Mouse (Mus musculus): ENCODE data around the gene Slc30a2.
"Not testable (repeated sequence)": the region's sequence is repeated elsewhere in the genome, so short reads cannot be mapped to it uniquely, and the experiment has no call there.

The Slc30a2 gene

GRCm38 (mm10) chr4:134356591-134357460 lies 13.8 kb downstream of the Slc30a2 start:
- in situ Hi-C loops (cut with MboI; ENCODE audit: low sequenced_read_pairs): no loop called here

GRCm38 (mm10) chr4:134357461-134357771 lies 14.4 kb downstream of the Slc30a2 start:
- in situ Hi-C loops (cut with MboI; ENCODE audit: low sequenced_read_pairs): no loop called here

DNA sequence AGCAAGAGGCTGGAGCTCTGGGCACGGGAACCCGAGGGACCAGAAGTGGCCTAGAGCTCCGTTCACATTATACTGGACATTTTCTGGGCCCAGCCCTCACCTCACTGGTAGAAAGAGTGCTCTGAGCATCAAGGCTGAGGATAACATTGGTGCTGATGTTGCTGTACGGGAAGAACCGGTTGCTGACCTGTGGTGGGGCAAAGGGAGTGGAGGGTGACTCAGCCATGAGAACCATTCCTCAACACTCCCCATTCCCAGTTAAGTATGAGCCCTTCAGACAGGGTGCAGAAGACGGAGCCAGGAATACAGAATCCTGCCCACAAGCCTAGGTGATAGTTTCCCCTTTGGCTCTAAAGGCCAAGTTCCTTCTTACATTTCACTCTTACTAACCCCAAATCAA lies 16.7 kb downstream of the Slc30a2 start:
- in situ Hi-C loops (cut with MboI; ENCODE audit: low sequenced_read_pairs): no loop called here

- in situ Hi-C loops (cut with MboI; ENCODE audit: low sequenced_read_pairs): no loop called here
Measured at GRCm38 (mm10) chr4:134361215-134361614, 18.2 kb downstream of the Slc30a2 start.

DNA sequence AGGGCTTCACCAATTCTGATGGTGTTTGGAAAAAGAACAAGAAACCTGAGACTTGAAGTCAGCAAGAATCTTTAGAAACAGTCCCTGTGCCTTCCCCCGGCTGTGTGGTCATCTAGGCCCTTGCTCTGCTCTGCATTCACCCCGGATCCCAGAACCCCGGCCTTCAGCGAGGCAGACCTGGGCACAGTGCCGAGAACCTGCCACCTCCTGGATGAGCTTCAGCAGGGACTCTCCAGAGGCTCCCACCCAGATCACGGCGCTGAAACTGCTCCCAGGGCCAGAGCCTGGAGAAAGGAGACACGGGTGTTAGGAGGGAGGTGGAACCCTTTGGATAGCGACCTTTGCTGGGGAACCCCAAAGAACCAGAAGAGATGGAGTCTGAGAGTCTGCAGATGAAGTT lies 19.1 kb downstream of the Slc30a2 start:
- in situ Hi-C loops (cut with MboI; ENCODE audit: low sequenced_read_pairs): no loop called here

DNA sequence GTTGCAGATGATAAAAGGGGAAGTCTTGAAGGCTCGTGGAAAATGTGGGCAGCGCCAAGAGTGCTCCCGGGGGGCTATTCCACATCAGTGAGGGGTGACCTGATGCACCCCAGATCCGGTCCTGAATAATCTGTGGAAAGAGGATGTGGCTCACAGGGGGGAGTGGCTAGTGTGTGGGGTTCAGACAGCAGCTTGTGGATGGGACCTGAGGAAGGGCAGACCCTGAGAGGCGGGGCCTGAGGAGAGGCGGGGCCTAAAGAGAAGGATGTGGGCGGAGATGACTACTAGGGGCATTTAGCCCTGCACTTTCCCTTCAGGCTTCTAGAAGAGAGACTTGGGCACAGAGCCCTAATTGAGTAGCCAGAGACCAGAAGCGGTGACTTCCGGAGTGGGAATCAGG lies 19.6 kb downstream of the Slc30a2 start:
- in situ Hi-C loops (cut with MboI; ENCODE audit: low sequenced_read_pairs): no loop called here

GRCm38 (mm10) chr4:134365280-134365679 lies 22.3 kb downstream of the Slc30a2 start:
- in situ Hi-C loops (cut with MboI; ENCODE audit: low sequenced_read_pairs): no loop called here

- in situ Hi-C loops (cut with MboI; ENCODE audit: low sequenced_read_pairs): no loop called here
Measured at GRCm38 (mm10) chr4:134370649-134371221, 27.8 kb downstream of the Slc30a2 start.

- in situ Hi-C loops (cut with MboI; ENCODE audit: low sequenced_read_pairs): no loop called here
Measured at GRCm38 (mm10) chr4:134371316-134371855, 28.4 kb downstream of the Slc30a2 start.

DNA sequence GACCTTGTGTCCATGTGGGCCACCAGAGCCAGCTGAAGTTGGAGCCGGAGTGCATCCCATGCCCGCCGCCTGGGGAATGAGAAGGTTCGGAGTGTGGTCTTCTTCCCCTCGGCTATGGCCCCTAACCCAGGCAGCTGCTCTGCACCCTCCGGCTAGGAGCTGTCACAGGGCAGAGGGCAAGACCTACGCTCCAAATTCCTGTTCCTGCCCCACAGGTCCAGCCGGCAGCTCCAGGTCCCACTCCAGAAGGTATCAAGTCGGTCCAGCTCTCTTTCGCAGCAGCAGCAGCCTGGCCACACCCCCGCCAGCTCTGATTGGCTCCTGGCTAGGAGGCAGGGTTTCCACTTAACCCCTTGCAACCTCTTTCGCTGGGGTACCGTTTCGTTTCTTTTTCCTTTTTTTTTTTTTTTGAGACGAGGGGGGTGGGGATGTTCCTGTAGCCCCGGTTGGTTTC lies 29.3 kb downstream of the Slc30a2 start:
- in situ Hi-C loops (cut with MboI; ENCODE audit: low sequenced_read_pairs): no loop called here

- in situ Hi-C loops (cut with MboI; ENCODE audit: low sequenced_read_pairs): no loop called here
Measured at GRCm38 (mm10) chr4:134373295-134373694, 30.3 kb downstream of the Slc30a2 start.

DNA sequence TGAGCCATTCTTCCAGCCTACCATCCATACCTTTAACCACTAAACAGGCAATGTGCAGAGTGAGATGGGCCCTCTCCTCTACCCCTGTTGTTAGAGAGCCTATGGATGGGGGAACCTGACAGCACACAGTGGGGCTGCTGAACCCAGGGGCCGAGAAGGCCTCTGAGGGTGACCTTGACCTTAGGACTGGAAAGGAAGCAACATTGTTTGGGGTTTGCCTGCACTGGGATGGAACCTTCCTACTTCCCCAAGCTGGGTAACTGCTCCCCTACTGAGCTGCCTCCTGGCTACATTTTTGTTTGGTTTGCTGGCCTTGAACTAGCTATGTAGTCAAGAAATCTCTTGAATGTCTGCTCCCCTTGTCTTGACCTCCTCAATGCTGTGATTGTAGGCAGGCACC lies 31.3 kb downstream of the Slc30a2 start:
- in situ Hi-C loops (cut with MboI; ENCODE audit: low sequenced_read_pairs): no loop called here

- in situ Hi-C loops (cut with MboI; ENCODE audit: low sequenced_read_pairs): no loop called here
Measured at GRCm38 (mm10) chr4:134378089-134378615, 35.2 kb downstream of the Slc30a2 start.

DNA sequence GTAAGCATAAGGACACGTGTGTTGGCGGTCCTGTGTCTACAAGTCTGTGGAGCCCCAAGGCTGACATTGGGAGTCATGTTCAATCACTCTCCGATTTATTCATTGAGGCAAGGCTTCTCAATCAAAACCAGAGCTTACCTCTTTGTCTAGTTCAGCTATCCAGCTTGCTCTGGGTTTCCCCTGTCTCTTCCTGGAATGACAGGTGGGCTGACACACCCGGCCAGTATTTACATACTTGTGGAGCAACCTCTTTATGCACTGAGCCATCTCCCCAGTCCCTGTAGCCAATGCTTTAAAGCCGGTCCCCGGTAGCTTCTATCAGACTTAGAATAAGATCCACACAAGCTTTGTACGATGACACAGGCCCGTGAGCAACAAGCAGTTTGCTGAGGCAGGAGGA lies 36.5 kb downstream of the Slc30a2 start:
- in situ Hi-C loops (cut with MboI; ENCODE audit: low sequenced_read_pairs): no loop called here

- in situ Hi-C loops (cut with MboI; ENCODE audit: low sequenced_read_pairs): not testable (repeated sequence)
Measured at GRCm38 (mm10) chr4:134383750-134384149, 40.8 kb downstream of the Slc30a2 start, which contains the start of gene Extl1. Gene Extl1, minus strand, starts transcription at chr4:134383850.

GRCm38 (mm10) chr4:134387268-134387667 lies 44.3 kb downstream of the Slc30a2 start:
- in situ Hi-C loops (cut with MboI; ENCODE audit: low sequenced_read_pairs): no loop called here

- in situ Hi-C loops (cut with MboI; ENCODE audit: low sequenced_read_pairs): no loop called here
Measured at GRCm38 (mm10) chr4:134388397-134388796, 45.4 kb downstream of the Slc30a2 start.

GRCm38 (mm10) chr4:134391636-134392035 lies 48.7 kb downstream of the Slc30a2 start:
- in situ Hi-C loops (cut with MboI; ENCODE audit: low sequenced_read_pairs): no loop called here

DNA sequence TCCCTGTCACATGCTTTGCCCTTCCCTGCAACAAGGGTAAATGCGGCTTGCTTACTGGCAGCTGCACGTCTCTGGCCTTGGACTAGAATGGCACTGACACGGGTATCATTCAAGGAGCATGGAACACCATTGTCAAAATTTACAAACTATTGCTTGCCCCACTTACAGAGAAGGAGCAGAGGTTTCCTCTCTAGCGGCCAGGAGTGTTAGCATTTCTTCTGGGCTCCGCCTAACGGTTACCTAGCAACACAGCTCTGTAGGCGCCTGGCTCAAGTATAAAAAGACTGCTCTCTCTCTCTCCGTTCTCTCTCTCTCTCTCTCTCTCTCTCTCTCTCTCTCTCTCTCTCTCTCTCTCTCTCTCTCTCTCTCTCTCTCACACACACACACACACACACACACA lies 49.6 kb downstream of the Slc30a2 start:
- in situ Hi-C loops (cut with MboI; ENCODE audit: low sequenced_read_pairs): no loop called here

GRCm38 (mm10) chr4:134393026-134393425 lies 50.0 kb downstream of the Slc30a2 start:
- in situ Hi-C loops (cut with MboI; ENCODE audit: low sequenced_read_pairs): no loop called here

DNA sequence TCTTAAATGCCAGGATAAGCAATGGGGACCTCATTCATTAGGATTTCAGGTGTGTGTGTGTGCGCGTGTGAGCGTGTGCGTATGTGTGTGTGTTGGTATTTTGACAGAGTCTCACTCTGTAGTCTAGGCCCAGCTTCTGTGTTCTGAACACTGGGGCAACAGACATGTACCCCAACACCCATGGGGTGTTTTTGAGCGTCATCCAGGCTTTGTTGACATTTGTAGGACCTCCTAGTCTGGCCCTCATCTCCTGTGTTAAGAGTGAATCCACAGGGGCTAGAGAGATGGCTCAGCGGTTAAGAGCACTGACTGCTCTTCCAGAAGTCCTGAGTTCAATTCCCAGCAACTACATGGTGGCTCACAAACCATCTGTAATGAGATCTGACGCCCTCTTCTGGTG lies 52.2 kb downstream of the Slc30a2 start:
- in situ Hi-C loops (cut with MboI; ENCODE audit: low sequenced_read_pairs): no loop called here
